Mouse (Mus musculus): ENCODE results near the gene Chic2.

Chic2 gene

GRCm38 (mm10) chr5:75044310-75044904, at the start of gene Chic2:
TSS of gene Chic2 (minus strand) at chr5:75044774.
- peak; percentile 86 for DNase-seq (ENCODE audit: low spot score)

- DNase-seq (ENCODE audit: low spot score), result no peak
Measured at GRCm38 (mm10) chr5:75085906-75086305, 41.3 kb upstream of the Chic2 start.

GRCm38 (mm10) chr5:75085521-75085875, 40.9 kb upstream of the Chic2 start:
- DNase-seq (ENCODE audit: low spot score), result no peak

- no peak for DNase-seq (ENCODE audit: low spot score)
Measured at GRCm38 (mm10) chr5:75084871-75085520, 40.4 kb upstream of the Chic2 start.

GRCm38 (mm10) chr5:75084393-75084870, 39.9 kb upstream of the Chic2 start:
- DNase-seq (ENCODE audit: low spot score), result no peak

GRCm38 (mm10) chr5:75083591-75084392, 39.2 kb upstream of the Chic2 start:
- DNase-seq (ENCODE audit: low spot score), result no peak

- DNase-seq (ENCODE audit: low spot score), result no peak
Measured at GRCm38 (mm10) chr5:75083061-75083460, 38.5 kb upstream of the Chic2 start.

- no peak for DNase-seq (ENCODE audit: low spot score)
Measured at GRCm38 (mm10) chr5:75082439-75082838, 37.9 kb upstream of the Chic2 start.

GRCm38 (mm10) chr5:75079564-75079963, 35.0 kb upstream of the Chic2 start:
- no peak for DNase-seq (ENCODE audit: low spot score)

- no peak for DNase-seq (ENCODE audit: low spot score)
Measured at GRCm38 (mm10) chr5:75077051-75077380, 32.4 kb upstream of the Chic2 start.

- no peak for DNase-seq (ENCODE audit: low spot score)
Measured at GRCm38 (mm10) chr5:75076326-75077050, 31.9 kb upstream of the Chic2 start.

GRCm38 (mm10) chr5:75075383-75075941, 30.9 kb upstream of the Chic2 start, which contains the start of gene Gsx2:
TSS of gene Gsx2 (plus strand) at chr5:75075601.
- DNase-seq (ENCODE audit: low spot score), result no peak

GRCm38 (mm10) chr5:75074537-75075382, 30.2 kb upstream of the Chic2 start:
- DNase-seq (ENCODE audit: low spot score), result no peak

GRCm38 (mm10) chr5:75074132-75074531, 29.6 kb upstream of the Chic2 start:
- DNase-seq (ENCODE audit: low spot score), result no peak

- no peak for DNase-seq (ENCODE audit: low spot score)
Measured at GRCm38 (mm10) chr5:75073684-75074083, 29.1 kb upstream of the Chic2 start.

GRCm38 (mm10) chr5:75073167-75073566, 28.6 kb upstream of the Chic2 start:
- no peak for DNase-seq (ENCODE audit: low spot score)

GRCm38 (mm10) chr5:75072532-75072931, 28.0 kb upstream of the Chic2 start:
- DNase-seq (ENCODE audit: low spot score), result no peak

GRCm38 (mm10) chr5:75071951-75072350, 27.4 kb upstream of the Chic2 start:
- no peak for DNase-seq (ENCODE audit: low spot score)

- DNase-seq (ENCODE audit: low spot score), result no peak
Measured at GRCm38 (mm10) chr5:75070656-75071375, 26.2 kb upstream of the Chic2 start.

- DNase-seq (ENCODE audit: low spot score), result no peak
Measured at GRCm38 (mm10) chr5:75070132-75070531, 25.6 kb upstream of the Chic2 start.
